Mouse (Mus musculus): ENCODE data around the gene 9130230L23Rik. TPM values are rescaled to one million over a fixed set of nuclear protein-coding genes. Genes with fewer than 3 reads are reported as not detected.

The 9130230L23Rik gene
- polyA plus RNA-seq, 1 experiment: not detected

DNA sequence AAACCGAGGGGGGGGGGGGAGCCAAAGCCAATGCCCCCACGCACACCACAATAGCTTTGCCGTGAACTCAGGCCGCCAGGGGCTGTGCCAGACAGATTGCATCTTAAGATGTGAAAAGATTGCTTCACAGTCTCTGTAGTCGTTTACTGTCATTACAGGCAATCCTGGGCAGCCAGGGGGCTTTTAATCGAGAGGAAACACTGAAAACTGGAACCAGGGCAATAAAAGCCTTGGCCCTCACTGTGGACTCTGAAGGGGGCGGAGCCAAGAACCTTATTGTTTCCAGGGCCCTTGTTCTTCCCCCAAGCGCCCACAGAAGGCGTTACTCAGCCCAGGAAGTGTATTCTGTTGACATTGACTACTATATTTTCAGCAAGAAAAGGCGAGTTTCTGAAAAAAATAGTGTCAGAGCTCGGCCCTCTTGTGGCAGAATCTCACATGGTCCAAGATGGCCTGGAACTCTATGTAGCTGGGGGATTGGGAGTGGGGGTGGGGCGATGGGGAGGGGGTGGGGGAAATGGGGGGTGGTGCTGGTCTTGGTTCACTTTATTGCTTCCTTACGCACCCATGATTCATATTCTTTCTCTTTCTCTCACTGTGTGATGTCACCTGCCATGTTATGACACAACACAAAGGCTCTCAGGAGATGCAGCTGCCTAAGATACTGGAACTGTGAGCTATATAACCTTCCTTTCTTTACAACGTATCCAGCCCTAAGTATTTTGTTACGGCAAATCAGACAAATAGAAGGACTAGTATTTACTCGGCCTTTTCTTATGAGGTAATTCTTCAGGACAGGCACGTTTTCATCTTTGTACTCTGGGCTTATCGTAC, 53.2 kb downstream of the 9130230L23Rik start:
- TF ChIP-seq CTCF (IDR thresholded peaks at IDR 0.05; ENCODE audit: insufficient read depth, low read depth, low read length) (no peak), POLR2A (IDR thresholded peaks at IDR 0.05; ENCODE audit: insufficient read depth, low read depth, low read length) (no peak)
- 42% methylated on average over 18 of the region's 18 CpGs for WGBS
- Histone ChIP-seq H3K27ac (ENCODE audit: insufficient read depth, low read depth, low read length) (peak overlapping the region; percentile 23; the same call in 1 of the 2 replicates), H3K4me1 (ENCODE audit: control insufficient read depth, insufficient read depth, low read length) (peaks cover 18% of the 10 kb centered on the region), H3K4me3 (ENCODE audit: insufficient read depth, low read depth, low read length) (no peak overlapping the region)

- Histone ChIP-seq H3K27ac (ENCODE audit: insufficient read depth, low read depth, low read length) (peak overlapping the region; percentile 23; the same call in 1 of the 2 replicates), H3K4me1 (ENCODE audit: control insufficient read depth, insufficient read depth, low read length) (peaks cover 13% of the 10 kb centered on the region), H3K4me3 (ENCODE audit: insufficient read depth, low read depth, low read length) (no peak overlapping the region)
- TF ChIP-seq POLR2A (IDR thresholded peaks at IDR 0.05; ENCODE audit: insufficient read depth, low read depth, low read length) (no peak), CTCF (IDR thresholded peaks at IDR 0.05; ENCODE audit: insufficient read depth, low read depth, low read length) (no peak)
- 16% methylated on average over 6 of the region's 6 CpGs for WGBS
Measured at GRCm38 (mm10) chr5:65950236-65950635, 53.8 kb downstream of the 9130230L23Rik start.

DNA sequence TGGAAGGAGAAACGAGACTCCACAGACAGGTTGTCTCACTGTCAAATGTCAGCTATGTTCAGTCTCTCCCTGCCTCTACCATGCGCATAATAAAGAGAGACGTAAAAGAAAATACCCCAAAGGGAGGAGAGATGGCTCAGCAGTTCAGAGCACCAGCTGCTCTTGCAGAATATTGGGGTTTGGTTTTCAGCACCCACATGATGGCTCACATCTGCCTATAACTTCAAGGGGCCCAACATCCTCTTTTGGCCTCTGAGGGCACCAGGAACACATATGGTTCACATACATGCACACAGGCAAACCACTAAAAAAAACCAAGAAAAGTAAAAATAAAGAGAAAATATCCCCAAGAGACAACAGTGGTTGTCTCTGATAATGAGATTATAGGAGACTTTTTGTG, 54.3 kb downstream of the 9130230L23Rik start:
- no peak for TF ChIP-seq POLR2A (IDR thresholded peaks at IDR 0.05; ENCODE audit: insufficient read depth, low read depth, low read length)
- TF ChIP-seq CTCF (IDR thresholded peaks at IDR 0.05; ENCODE audit: insufficient read depth, low read depth, low read length): no peak
- Histone ChIP-seq H3K27ac (ENCODE audit: insufficient read depth, low read depth, low read length) (peak overlapping the region; percentile 65; the same call in 1 of the 2 replicates), H3K4me1 (ENCODE audit: control insufficient read depth, insufficient read depth, low read length) (peaks cover 9% of the 10 kb centered on the region), H3K4me3 (ENCODE audit: insufficient read depth, low read depth, low read length) (no peak overlapping the region)
- 47% methylated on average over 3 of the region's 3 CpGs for WGBS

DNA sequence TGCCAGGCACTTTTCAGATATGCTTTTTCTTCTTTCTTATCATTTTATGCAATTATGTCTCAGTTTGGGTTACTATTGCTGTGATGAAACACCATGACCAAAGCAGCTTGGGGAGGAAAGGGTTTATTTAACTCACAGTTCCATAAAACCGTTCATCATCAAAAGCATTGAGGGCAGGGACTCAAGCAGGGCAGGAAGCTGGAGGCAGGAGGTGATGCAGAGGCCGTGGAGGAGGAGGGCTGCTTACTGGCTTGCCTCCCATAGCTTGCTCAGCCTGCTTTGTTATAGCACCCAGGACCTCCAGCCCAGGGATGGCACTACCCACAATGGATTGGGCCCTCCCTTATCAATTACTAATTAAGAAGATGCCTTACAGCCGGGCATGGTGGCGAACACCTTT, 62.9 kb downstream of the 9130230L23Rik start:
- WGBS: 74% methylated on average over 4 of the region's 4 CpGs
- TF ChIP-seq CTCF (IDR thresholded peaks at IDR 0.05; ENCODE audit: insufficient read depth, low read depth, low read length): no peak
- TF ChIP-seq POLR2A (IDR thresholded peaks at IDR 0.05; ENCODE audit: insufficient read depth, low read depth, low read length): no peak
- H3K4me1 ChIP-seq (ENCODE audit: control insufficient read depth, insufficient read depth, low read length): no peaks in the 10 kb centered on the region
- H3K4me3 ChIP-seq (ENCODE audit: insufficient read depth, low read depth, low read length): no peak overlapping the region
- H3K27ac ChIP-seq (ENCODE audit: insufficient read depth, low read depth, low read length): no peak overlapping the region

DNA sequence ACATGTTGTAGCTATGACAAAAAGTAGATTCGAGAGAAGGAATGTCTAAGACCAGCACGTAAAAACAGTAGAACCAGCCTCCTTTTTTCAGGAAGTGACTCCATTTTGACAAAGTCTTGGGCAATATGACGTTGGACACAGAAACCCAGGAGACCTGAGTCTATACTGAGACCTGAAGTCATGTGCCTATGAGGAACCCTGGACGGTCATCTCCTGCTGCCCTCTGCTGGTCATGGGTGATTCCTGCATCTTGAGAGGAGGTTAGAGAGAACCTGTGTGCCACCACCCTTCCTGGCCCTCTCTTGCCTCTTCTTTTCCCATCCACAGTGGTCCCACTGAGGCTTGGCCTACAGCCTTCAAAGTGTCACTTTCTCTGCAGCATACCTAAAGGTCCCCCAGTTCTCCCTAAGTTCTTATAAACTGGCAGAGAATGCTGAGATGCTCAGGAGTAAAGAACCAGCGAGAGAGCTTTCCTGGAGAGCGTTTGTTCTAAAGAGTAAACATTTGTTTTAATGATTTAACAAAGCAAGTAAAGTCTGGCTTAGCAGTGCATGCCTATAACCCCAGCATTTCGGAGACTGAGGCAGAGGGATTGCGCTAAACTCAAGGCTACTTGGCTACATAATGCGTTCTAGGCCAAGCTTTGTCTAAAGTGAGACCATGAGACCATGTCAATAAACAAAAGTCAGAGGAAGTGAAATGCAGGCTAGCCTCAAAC, 65.9 kb downstream of the 9130230L23Rik start:
- WGBS: 61% methylated on average over 9 of the region's 9 CpGs
- TF ChIP-seq POLR2A (IDR thresholded peaks at IDR 0.05; ENCODE audit: insufficient read depth, low read depth, low read length) (no peak), CTCF (IDR thresholded peaks at IDR 0.05; ENCODE audit: insufficient read depth, low read depth, low read length) (peak; percentile 62)
- Histone ChIP-seq H3K27ac (ENCODE audit: insufficient read depth, low read depth, low read length) (no peak overlapping the region), H3K4me3 (ENCODE audit: insufficient read depth, low read depth, low read length) (no peak overlapping the region), H3K4me1 (ENCODE audit: control insufficient read depth, insufficient read depth, low read length) (no peaks in the 10 kb centered on the region)

GRCm38 (mm10) chr5:65937011-65937726, 66.9 kb downstream of the 9130230L23Rik start:
- TF ChIP-seq CTCF (IDR thresholded peaks at IDR 0.05; ENCODE audit: insufficient read depth, low read depth, low read length) (no peak), POLR2A (IDR thresholded peaks at IDR 0.05; ENCODE audit: insufficient read depth, low read depth, low read length) (no peak)
- Histone ChIP-seq H3K27ac (ENCODE audit: insufficient read depth, low read depth, low read length) (no peak overlapping the region), H3K4me3 (ENCODE audit: insufficient read depth, low read depth, low read length) (no peak overlapping the region), H3K4me1 (ENCODE audit: control insufficient read depth, insufficient read depth, low read length) (no peaks in the 10 kb centered on the region)
- WGBS: 74% methylated on average over 11 of the region's 11 CpGs

DNA sequence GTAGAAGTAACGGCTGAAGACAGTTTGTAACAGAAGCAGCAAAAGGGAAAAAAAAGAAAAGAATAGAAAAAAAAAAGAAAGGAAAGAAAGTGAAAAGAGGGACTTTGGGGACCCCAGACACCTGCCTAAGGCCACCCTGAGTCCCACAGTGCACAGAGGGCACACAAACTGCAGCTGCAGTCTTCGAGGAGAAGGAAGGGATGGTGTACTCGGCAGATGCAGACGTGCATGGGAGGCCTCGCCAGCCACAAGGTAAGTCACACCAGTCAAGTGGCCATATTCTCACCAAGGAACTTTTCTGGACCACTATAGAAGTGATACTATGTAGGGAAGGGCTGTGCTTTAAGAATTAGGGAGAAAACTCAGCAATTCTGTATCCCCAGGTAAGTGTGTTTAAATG, 69.3 kb downstream of the 9130230L23Rik start, which contains the start of gene Chrna9:
Gene Chrna9 (plus strand): TSS at position 139 of the 400 bp plus-strand sequence.
- TF ChIP-seq POLR2A (IDR thresholded peaks at IDR 0.05; ENCODE audit: insufficient read depth, low read depth, low read length): no peak
- no peak for TF ChIP-seq CTCF (IDR thresholded peaks at IDR 0.05; ENCODE audit: insufficient read depth, low read depth, low read length)
- Histone ChIP-seq H3K4me1 (ENCODE audit: control insufficient read depth, insufficient read depth, low read length) (no peaks in the 10 kb centered on the region), H3K27ac (ENCODE audit: insufficient read depth, low read depth, low read length) (no peak within 1 kb of the TSS), H3K4me3 (ENCODE audit: insufficient read depth, low read depth, low read length) (peak within 1 kb of the TSS; percentile 3; the same call in 1 of the 2 replicates)
- WGBS: 90% methylated on average over 5 of the region's 5 CpGs

GRCm38 (mm10) chr5:65933764-65934163, 70.3 kb downstream of the 9130230L23Rik start:
- no peak overlapping the region for H3K4me3 ChIP-seq (ENCODE audit: insufficient read depth, low read depth, low read length)
- WGBS: 93% methylated on average over 2 of the region's 2 CpGs
- no peak for TF ChIP-seq CTCF (IDR thresholded peaks at IDR 0.05; ENCODE audit: insufficient read depth, low read depth, low read length)
- TF ChIP-seq POLR2A (IDR thresholded peaks at IDR 0.05; ENCODE audit: insufficient read depth, low read depth, low read length): no peak
- no peaks in the 10 kb centered on the region for H3K4me1 ChIP-seq (ENCODE audit: control insufficient read depth, insufficient read depth, low read length)
- no peak overlapping the region for H3K27ac ChIP-seq (ENCODE audit: insufficient read depth, low read depth, low read length)
